Mouse (Mus musculus): ENCODE measurements at regions not wholly inside any gene's neighbourhood (a gene's known extent, or its start where the extent isn't known, plus 50 kb on each side); places are given as distances from the start of the nearest gene placed in this dataset.

DNA sequence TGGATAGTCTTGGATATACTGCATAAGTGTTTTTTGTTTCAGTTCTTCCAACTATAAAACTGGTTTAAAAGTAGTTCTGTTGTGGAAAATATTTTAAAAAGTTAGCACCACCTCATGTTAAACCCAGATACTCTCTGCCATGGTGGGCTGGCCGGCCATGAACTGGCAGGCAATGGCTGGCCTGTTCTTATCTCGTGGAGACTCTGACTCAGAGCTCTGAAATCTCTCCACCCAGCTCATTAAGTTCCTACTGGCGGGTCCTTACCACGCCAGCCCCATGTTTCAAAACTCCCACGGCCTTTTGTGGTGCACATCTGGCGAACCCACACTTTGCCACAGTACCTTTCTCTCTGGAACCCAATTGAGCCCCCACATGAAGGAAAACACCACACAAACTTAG is 183.8 kb upstream of the Slc30a5 start:
- no peak for DNase-seq (ENCODE audit: low read depth)

DNA sequence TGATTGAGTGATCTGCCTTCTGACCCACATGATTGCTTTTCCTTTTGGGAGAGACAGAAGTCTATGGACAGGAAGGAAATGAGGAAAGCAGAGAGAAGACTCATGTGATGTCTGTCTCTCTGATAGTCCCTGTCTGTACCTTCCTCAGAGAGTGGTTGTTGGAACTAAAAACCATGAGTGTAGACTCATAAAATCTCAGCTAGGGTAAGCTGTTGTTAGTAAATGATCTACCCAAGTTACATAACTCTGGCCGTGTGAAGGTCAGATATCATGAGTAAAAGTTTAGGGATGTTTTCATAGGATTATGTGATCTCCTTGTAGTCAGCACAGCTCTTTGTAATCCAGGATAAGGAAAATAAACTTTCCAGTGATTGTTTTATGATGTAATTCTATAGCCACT is 183.0 kb upstream of the Slc30a5 start:
- no peak for DNase-seq (ENCODE audit: low read depth)

- DNase-seq (ENCODE audit: low read depth), result no peak
These were observed 182.2 kb upstream of the Slc30a5 start for GRCm38 (mm10) chr13:101015435-101015834.

DNA sequence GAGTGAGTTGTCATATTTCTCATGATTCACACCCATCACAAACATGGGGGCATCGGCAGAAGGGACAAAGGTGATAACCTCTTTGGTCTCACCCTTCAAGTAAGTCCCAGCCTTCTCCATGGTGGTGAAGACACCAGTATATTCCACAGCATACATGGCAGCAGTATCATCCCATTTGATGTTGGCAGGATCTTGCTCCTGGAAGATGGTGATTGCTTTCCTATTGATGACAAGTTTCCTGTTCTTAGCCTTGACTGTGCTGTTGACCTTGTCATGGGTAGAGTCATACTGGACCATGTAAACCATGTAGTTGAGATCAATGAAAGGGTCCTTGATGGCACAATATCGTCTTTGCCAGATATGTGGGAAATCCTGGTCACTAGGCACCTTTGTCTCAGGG is 180.4 kb upstream of the Slc30a5 start:
- no peak for DNase-seq (ENCODE audit: low read depth)

- no peak for DNase-seq (ENCODE audit: low read depth)
These were observed 157.4 kb upstream of the Slc30a5 start for GRCm38 (mm10) chr13:100990646-100991045.

GRCm38 (mm10) chr13:100988671-100989531 is 155.7 kb upstream of the Slc30a5 start:
- DNase-seq (ENCODE audit: low read depth), result no peak

GRCm38 (mm10) chr13:100988116-100988515 is 154.9 kb upstream of the Slc30a5 start:
- no peak for DNase-seq (ENCODE audit: low read depth)

DNA sequence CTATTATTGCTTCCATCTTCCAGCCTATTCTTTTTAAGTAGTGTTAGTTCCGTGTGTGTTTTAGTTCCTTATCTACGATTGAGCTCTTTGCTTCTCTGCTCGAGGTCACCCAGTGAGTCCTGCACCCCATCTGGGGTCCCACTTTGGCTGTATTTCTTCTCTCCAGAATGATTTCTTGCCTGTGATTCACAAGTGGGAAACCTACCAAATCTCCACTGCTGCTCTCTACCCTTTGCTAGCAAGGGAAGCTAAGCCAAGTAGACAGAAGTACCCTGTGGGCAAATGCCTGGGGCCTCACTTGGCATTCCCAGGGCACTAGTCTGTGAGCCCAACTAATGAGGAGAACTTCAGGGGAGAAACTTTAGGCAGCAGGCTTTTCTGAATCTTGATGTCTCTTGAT is 142.5 kb upstream of the Slc30a5 start:
- DNase-seq (ENCODE audit: low read depth), result no peak

GRCm38 (mm10) chr13:100971080-100972017 is 138.1 kb upstream of the Slc30a5 start:
- DNase-seq (ENCODE audit: low read depth), result no peak

- DNase-seq (ENCODE audit: low read depth), result no peak
These were observed 129.7 kb upstream of the Slc30a5 start for GRCm38 (mm10) chr13:100962811-100963540.

DNA sequence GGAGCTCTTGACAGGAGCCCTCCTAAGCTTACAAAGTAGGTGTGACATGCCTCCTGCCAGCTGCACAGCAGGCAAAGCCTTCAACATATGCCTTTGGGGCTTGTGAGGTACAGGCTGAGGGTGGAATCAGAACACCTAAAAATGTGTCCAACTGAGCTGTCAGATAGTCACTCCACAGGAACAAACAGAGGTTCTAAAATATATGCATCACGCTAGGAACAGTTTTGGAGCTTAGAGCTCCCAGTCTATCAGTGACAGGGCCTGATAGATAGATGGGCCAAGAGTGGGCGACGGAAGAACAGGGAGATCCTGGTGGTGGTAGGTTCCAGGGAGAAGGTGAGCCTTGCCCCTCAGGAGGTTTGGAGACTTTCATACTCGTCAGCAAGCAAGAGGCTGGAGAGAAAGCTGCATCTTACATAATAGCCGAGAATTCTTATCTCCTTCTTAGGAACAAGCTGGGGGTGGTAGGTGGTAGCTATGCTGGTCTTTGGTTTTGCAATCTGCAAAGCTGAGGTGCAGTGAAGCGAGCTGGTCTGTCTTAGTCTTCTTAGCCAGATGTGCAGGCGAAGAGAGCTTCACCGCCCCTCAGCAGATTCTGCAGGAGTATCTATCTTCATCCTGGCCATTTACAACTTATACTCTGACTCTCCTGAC is 121.5 kb upstream of the Slc30a5 start:
- DNase-seq (ENCODE audit: low read depth), result no peak

DNA sequence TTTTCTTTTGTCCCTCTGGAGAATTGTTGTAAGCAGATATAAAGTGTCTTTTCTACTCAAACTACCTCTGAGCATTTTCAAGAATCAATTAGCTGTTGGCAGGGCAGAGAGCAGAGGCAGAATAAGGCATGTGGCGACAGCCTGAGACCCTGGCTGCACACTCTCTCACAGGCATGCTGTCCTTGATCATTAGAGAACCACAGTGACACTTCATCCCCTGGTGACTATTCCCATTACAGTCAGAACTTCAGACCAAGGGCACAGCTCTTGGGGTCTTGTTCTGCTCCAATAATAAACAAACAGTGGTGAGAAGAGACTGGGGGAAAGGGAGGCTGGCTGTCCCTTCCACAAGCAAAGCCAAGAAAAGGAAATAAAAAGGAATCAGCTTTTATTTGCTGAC is 120.9 kb upstream of the Slc30a5 start:
- no peak for DNase-seq (ENCODE audit: low read depth)

DNA sequence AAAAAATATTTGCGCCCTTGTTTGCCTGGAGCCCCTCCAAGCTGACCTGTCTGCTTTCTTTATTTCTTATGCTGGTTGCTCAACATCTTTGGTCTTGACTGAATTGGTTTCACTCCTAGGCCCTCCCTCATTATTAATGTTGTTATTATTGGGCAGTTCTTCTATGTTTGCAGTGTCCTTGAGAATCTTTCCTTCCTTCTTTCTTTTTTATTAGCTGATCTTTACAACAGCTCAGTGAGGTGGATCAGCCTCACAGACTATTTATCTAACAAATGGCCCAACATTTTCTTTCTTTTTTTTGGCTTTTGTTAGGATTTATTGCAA is 117.9 kb upstream of the Slc30a5 start:
- DNase-seq (ENCODE audit: low read depth), result no peak

- DNase-seq (ENCODE audit: low read depth), result no peak
These were observed 117.3 kb upstream of the Slc30a5 start for GRCm38 (mm10) chr13:100950348-100951184.

DNA sequence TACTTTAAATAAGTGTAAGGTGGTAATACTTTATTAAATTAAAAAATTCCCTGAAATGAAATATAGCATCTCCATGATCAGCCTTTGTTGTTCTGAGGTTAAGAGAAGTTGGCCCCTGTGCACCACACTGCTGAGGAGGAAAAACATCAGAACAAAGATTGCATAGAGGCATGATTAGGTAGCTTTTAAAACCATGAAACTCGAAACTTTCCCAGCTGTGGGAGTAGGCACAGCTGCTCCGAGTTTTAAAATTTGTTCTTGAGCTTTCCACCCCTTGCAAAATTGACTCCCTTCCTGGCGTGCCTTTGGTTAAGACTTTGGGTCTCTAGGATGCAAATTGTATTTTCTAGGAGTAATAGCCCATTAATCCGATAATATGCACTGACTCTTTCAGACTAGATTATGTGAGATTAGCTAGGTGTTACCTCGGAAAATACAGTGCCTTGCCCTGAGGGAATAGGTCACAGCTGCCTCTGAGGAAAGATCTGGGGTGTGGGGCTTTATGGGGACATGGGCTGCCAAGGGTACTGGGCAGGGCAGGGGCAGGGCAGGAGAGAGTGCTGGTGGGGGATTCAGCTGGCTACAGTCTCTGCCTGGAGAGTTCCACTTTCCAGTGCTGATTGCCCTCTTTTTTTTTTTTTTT is 110.1 kb upstream of the Slc30a5 start:
- no peak for DNase-seq (ENCODE audit: low read depth)

DNA sequence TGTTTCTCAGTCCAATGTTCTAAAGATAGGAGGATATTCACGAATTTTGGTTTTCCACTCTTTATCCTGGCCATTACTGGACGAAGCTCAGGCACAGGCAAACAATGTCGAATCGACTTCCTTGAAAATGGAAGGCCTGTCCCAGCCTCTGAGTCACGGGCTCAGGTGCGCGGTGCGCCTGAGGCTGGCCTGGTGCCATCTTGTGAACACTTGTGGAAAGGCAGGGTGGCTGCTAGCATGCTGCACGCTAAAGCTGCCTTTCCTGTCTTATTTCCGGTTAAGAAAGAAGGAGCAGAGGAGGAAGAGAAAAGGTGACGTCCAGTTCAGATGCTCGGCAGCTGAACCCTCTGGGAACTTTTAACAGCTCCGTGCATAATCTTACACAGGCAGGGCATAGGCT is 107.6 kb upstream of the Slc30a5 start:
- no peak for DNase-seq (ENCODE audit: low read depth)

DNA sequence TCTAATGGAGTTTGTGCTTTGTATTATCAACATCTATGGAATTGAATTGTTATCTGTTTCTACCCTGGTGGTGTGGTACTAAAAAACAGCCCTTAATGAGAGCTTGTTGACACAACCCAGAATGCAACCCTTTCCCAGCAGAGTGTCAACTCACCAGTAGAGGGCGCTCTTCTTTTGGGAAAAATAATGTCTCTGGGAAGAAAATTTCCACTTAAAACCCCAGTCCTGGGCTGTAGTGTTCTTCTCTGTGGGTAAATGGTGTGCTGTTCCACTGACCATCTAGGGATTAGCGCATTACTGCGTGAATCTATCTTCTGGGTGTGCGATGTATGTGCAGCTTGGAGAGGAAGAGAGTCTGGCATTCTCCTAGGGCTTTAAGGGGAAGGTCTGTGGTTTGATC is 106.5 kb upstream of the Slc30a5 start:
- peak; percentile 29 for DNase-seq (ENCODE audit: low read depth)

DNA sequence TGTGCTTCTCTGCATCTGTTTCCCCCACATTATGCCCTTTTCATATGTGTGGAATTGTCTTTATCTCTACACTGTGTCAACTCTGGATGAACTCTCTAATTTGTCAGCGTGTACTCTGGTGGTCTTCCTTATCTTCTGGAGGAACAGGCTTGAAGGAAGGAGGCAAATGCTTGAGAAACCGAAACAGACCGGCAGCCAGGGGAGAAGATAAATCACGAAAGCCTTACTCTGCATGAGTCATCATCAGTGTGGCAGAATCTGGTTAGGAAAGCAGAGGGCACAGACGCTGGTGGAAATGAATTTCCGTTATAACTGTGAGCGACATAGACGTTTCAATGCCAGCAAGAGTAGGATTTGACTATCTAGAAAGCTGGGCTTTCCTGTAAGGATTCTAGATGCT is 100.0 kb upstream of the Slc30a5 start:
- DNase-seq (ENCODE audit: low read depth), result no peak

DNA sequence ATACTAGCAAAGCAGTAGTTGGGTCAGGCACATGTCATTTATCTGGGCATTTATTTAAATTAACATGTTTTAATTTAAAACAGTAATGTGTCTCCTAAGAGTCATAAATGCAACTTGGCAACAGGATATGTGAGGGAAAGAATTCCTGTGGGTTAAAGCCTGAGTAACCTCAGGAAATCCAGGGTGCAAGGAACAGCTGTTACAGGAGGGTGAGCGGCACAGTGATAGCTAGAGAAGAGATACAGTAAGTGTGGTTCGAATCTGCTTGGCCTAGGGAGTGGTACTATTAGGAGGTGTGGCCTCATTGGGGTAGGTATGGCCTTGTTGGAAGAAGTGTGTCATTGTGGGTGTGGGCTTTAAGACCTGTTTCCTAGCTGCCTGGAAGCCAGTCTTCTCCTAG is 66.3 kb upstream of the Slc30a5 start:
- no peak for DNase-seq (ENCODE audit: low read depth)

DNA sequence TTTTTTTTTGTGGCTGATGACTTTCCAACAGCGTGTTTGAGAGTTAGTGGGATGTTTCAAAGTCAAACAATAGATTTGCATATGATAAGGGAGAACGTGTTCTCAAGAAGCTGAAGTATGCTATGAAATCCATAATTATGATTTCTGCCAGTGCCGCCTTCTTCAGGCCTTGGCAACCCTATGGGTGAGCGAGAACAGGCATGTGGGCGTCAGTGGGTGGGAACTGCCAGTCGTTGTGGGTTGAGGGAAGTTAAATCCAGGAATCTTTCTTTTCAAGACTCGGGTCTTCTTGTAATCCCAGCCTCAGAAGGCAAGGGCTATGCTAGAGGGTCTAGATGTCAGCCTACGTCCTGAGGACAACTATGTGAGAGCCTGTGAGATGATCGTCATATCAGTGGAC is 60.6 kb upstream of the Slc30a5 start:
- no peak for DNase-seq (ENCODE audit: low read depth)

DNA sequence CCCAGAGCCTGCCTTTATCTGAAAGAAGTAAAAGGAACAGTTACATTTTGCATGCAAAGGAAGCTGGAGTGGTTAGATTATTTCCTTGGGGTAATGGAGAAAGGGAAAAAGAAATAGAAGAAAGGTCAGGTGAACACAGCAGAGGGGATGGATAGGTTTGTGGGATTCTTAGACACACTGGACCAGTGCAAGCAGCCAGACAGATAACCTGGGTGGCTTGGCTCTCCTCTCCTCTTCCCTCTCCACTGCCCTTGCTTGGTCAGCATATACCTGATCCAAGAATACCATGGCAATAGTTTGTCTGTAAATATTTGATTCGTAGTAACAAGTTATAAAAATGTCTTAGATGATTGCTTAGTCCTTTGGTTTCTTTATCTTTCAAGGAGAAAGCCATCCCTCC is 59.9 kb upstream of the Slc30a5 start:
- no peak for DNase-seq (ENCODE audit: low read depth)
